Mouse (Mus musculus): ENCODE measurements around the gene Trmt6. TPM values are rescaled to one million over a fixed set of nuclear protein-coding genes. Genes with fewer than 3 reads are reported as not detected.

Trmt6 gene
- polyA plus RNA-seq, 1 experiment from 2014 or later = 30.6 TPM

- H3K27ac ChIP-seq = no peak overlapping the region
- ATAC-seq (ENCODE audit: low FRiP score, low read depth) = no peak
- no peaks in the 10 kb centered on the region for H3K9me3 ChIP-seq
- H3K9ac ChIP-seq = no peak overlapping the region
- H3K4me3 ChIP-seq = no peak overlapping the region
- H3K36me3 ChIP-seq = peaks cover 14% of the 10 kb centered on the region
- 89% methylated on average over 7 of the region's 7 CpGs for WGBS
- H3K4me1 ChIP-seq = no peaks in the 10 kb centered on the region
- no peak overlapping the region for H3K4me2 ChIP-seq (replicated peaks)
- H3K27me3 ChIP-seq (replicated peaks) = no peaks in the 10 kb centered on the region
Observed at GRCm38 (mm10) chr2:132794204-132794586, 21.7 kb downstream of the Trmt6 start.

- Histone ChIP-seq H3K27me3 (replicated peaks) (no peaks in the 10 kb centered on the region), H3K4me2 (replicated peaks) (no peak overlapping the region), H3K9me3 (no peaks in the 10 kb centered on the region), H3K4me1 (no peaks in the 10 kb centered on the region), H3K4me3 (no peak overlapping the region), H3K36me3 (peaks cover 14% of the 10 kb centered on the region), H3K27ac (no peak overlapping the region), H3K9ac (no peak overlapping the region)
- no peak for ATAC-seq (ENCODE audit: low FRiP score, low read depth)
- 87% methylated on average over 19 of the region's 19 CpGs for WGBS
Observed at GRCm38 (mm10) chr2:132793441-132794203, 22.2 kb downstream of the Trmt6 start.

GRCm38 (mm10) chr2:132784039-132784438 is 31.8 kb downstream of the Trmt6 start:
- WGBS = 85% methylated on average over 6 of the region's 6 CpGs
- H3K27me3 ChIP-seq (replicated peaks) = no peaks in the 10 kb centered on the region
- H3K9ac ChIP-seq = no peak overlapping the region
- no peak overlapping the region for H3K4me2 ChIP-seq (replicated peaks)
- ATAC-seq (ENCODE audit: low FRiP score, low read depth) = no peak
- H3K36me3 ChIP-seq = no peaks in the 10 kb centered on the region
- no peak overlapping the region for H3K4me3 ChIP-seq
- no peak overlapping the region for H3K27ac ChIP-seq
- 0 out of 2 replicates have a peak, but pooled peaks cover 6% of the 10 kb centered on the region for H3K4me1 ChIP-seq
- no peaks in the 10 kb centered on the region for H3K9me3 ChIP-seq

- H3K27me3 ChIP-seq (replicated peaks) = no peaks in the 10 kb centered on the region
- ATAC-seq (ENCODE audit: low FRiP score, low read depth) = peak; percentile 99
- peak overlapping the region; percentile 84 for H3K27ac ChIP-seq
- H3K36me3 ChIP-seq = no peaks in the 10 kb centered on the region
- H3K9me3 ChIP-seq = no peaks in the 10 kb centered on the region
- H3K4me1 ChIP-seq = peaks cover 6% of the 10 kb centered on the region; the same call in 1 of the 2 replicates
- H3K4me3 ChIP-seq = peak overlapping the region; percentile 45
- under 1% methylated on average over 41 of the region's 41 CpGs for WGBS
- peak overlapping the region; percentile 71 for H3K4me2 ChIP-seq (replicated peaks)
- peak overlapping the region; percentile 74 for H3K9ac ChIP-seq
Observed at GRCm38 (mm10) chr2:132781439-132782068, 34.3 kb downstream of the Trmt6 start.

GRCm38 (mm10) chr2:132780978-132781377 is 34.9 kb downstream of the Trmt6 start, which contains the start of gene Chgb:
Chgb (plus strand) TSS chr2:132781278.
- H3K27me3 ChIP-seq (replicated peaks) = no peaks in the 10 kb centered on the region
- H3K27ac ChIP-seq = peak within 1 kb of the TSS; percentile 84
- no peak for ATAC-seq (ENCODE audit: low FRiP score, low read depth)
- H3K4me2 ChIP-seq (replicated peaks) = peak within 1 kb of the TSS; percentile 71
- peak within 1 kb of the TSS; percentile 45 for H3K4me3 ChIP-seq
- no peaks in the 10 kb centered on the region for H3K36me3 ChIP-seq
- H3K9ac ChIP-seq = peak within 1 kb of the TSS; percentile 74
- H3K9me3 ChIP-seq = no peaks in the 10 kb centered on the region
- WGBS = 11% methylated on average over 4 of the region's 4 CpGs
- H3K4me1 ChIP-seq = peaks cover 6% of the 10 kb centered on the region; the same call in 1 of the 2 replicates

GRCm38 (mm10) chr2:132770822-132771221 is 45.0 kb downstream of the Trmt6 start:
- no peak overlapping the region for H3K4me2 ChIP-seq (replicated peaks)
- ATAC-seq (ENCODE audit: low FRiP score, low read depth) = no peak
- H3K4me1 ChIP-seq = no peaks in the 10 kb centered on the region
- H3K36me3 ChIP-seq = no peaks in the 10 kb centered on the region
- WGBS = 80% methylated on average over 1 of the region's 1 CpGs
- H3K4me3 ChIP-seq = no peak overlapping the region
- no peaks in the 10 kb centered on the region for H3K9me3 ChIP-seq
- no peak overlapping the region for H3K27ac ChIP-seq
- no peak overlapping the region for H3K9ac ChIP-seq
- H3K27me3 ChIP-seq (replicated peaks) = no peaks in the 10 kb centered on the region

- H3K9me3 ChIP-seq = no peaks in the 10 kb centered on the region
- no peaks in the 10 kb centered on the region for H3K36me3 ChIP-seq
- no peak overlapping the region for H3K4me3 ChIP-seq
- no peak overlapping the region for H3K27ac ChIP-seq
- 79% methylated on average over 5 of the region's 5 CpGs for WGBS
- ATAC-seq (ENCODE audit: low FRiP score, low read depth) = no peak
- no peak overlapping the region for H3K9ac ChIP-seq
- H3K27me3 ChIP-seq (replicated peaks) = no peaks in the 10 kb centered on the region
- no peaks in the 10 kb centered on the region for H3K4me1 ChIP-seq
- H3K4me2 ChIP-seq (replicated peaks) = no peak overlapping the region
Observed at GRCm38 (mm10) chr2:132757911-132758310, 57.9 kb downstream of the Trmt6 start.

Other genes starting within 250 kb of the Trmt6 start
- gene Gpcpd1, start 228.3 kb downstream of the Trmt6 start, polyA plus RNA-seq (2016; fragmentation: Nextera tagmentation; extraction: Ambion mirVana) = 74.9 and 76.6 TPM in 2 replicates
- gene Shld1, start 129.1 kb downstream of the Trmt6 start, polyA plus RNA-seq (2016; fragmentation: Nextera tagmentation; extraction: Ambion mirVana) = 20.4 and 21.4 TPM in 2 replicates
- 32.9 and 37.9 TPM in 2 replicates for gene Chgb, start 34.8 kb downstream of the Trmt6 start, polyA plus RNA-seq (2016; fragmentation: Nextera tagmentation; extraction: Ambion mirVana)
- 12.5 and 13.0 TPM in 2 replicates for gene Mcm8, start 86 bp upstream of the Trmt6 start, polyA plus RNA-seq (2016; fragmentation: Nextera tagmentation; extraction: Ambion mirVana)
- 25.8 and 28.0 TPM in 2 replicates for gene Crls1, start 30.6 kb upstream of the Trmt6 start, polyA plus RNA-seq (2016; fragmentation: Nextera tagmentation; extraction: Ambion mirVana)
- 0.05 TPM in 2 replicates for gene Lrrn4, start 64.8 kb upstream of the Trmt6 start, polyA plus RNA-seq (2016; fragmentation: Nextera tagmentation; extraction: Ambion mirVana)
- 1.8 and 2.2 TPM in 2 replicates for gene Fermt1, start 129.9 kb upstream of the Trmt6 start, polyA plus RNA-seq (2016; fragmentation: Nextera tagmentation; extraction: Ambion mirVana)